Mouse (Mus musculus): ENCODE data around the gene Fgf5.

DNA sequence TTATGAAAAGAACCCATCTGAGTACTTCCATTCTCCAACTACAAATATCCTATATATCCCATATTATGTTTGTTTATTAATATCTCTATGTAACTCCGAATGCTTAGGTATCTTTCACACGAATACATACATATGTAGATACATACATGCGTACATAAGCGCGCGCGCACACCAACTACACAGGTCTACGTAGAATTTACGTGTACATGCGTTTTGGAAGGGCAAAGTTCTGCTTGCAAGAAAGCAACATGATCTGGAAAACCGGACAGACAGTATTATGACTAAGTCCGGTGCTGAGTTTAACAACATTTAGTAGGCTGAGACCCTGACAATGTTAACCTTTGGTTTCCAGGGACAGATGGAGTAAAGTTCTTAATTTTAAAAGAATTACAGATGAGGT is 1.2 kb downstream of the Fgf5 start:
- no peak for TF ChIP-seq CTCF (IDR thresholded peaks at IDR 0.05; ENCODE audit: low read depth, low read length)
- no peak for TF ChIP-seq POLR2A (IDR thresholded peaks at IDR 0.05; ENCODE audit: borderline replicate concordance, low read depth, low read length)

Measured in bone marrow macrophage, adult 2 months (primary cell).